Mouse (Mus musculus) frontal cortex, postnatal 36 days (tissue): ENCODE data around the gene Tbc1d5.

ENCODE experiments used
- DNase-seq, 2 experiments: peaks; one replicate each; pipeline ENCODE4 v3.0.0; 2022; ENCODE audit warnings: low spot score in 2 of 2

The Tbc1d5 gene

GRCm38 (mm10) chr17:51104294-51104693 lies 74.9 kb downstream of the Tbc1d5 start:
- no peak for DNase-seq

DNA sequence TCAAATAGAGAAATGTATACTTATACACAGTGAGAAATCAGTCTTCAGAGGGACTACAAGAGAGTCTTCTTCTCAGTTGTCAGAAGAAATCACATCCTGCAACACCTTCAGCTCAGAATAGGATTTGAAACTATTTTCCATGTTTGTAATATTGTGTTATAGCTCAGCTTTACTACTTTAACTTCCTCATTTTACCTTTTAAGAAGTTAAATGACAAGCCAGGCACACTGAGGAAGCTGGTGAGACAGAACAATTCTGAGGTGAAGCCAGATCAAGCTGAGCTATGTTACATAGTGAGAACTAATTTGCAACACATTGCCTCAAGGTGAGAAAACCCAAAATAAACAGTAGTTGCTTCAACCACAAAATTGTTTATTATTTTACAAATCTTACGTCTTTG lies 135.3 kb downstream of the Tbc1d5 start:
- no peak for DNase-seq

- DNase-seq, result no peak
Measured at GRCm38 (mm10) chr17:51040861-51041260, 138.3 kb downstream of the Tbc1d5 start.

DNA sequence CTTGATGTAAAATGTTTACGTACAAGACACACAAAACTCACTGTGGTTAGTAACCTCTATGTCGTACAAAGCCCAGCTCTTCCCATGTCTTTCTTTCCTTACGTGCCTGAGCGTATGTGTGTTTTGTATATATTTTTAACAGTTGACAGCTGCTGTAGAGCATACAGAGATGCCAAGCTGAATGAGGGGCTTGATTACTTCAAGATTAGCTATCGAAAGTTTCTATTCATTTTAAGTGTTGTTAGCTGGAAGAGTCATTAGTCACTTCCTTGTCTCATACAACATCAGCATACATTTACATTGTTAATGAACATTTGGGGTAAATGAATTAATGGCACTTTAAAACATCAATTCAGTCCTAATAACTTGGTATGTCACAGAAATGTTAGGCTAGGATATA lies 155.9 kb downstream of the Tbc1d5 start:
- no peak for DNase-seq

DNA sequence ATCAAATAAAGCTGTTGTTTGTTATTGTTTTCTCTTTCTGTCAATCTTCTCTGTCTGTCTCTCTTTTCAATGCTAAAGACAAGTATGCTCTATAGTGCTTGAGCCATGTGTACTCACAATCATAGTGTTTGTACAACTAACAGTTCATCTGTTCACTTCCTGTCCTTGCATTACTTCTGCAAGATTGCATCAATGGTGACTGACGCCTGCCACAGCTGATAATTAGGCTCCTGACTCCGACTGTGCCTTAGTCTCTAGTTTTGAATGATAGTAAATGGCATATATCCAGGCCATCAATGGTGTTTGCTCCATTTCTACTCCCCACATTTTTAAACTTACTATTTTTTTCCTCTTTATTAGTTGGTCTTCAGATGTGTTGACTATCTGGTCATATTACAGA lies 162.8 kb downstream of the Tbc1d5 start:
- DNase-seq, result no peak

- DNase-seq, result no peak
Measured at GRCm38 (mm10) chr17:51013908-51014307, 165.2 kb downstream of the Tbc1d5 start.

GRCm38 (mm10) chr17:51003179-51003578 lies 176.0 kb downstream of the Tbc1d5 start:
- DNase-seq, result no peak

DNA sequence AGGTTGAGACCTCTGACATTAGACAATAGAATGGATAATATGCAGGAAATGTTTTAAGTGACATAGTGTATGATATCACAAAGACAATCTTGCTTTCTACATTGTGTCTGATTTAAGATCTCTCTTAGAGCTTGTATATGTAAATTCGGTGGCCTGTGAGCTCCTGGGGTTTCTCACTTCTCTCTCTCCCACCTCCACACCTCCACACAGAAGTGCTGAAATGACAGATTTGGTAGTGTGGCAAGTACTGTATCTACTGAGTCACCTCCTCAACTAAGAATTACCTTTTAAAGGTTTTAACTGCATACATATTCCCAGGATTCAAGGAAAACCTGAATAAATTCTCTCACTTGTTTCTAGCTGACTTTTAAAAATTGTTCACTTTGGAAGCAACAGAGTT lies 180.9 kb downstream of the Tbc1d5 start:
- DNase-seq, result no peak

GRCm38 (mm10) chr17:50993294-50993993 lies 185.7 kb downstream of the Tbc1d5 start:
- DNase-seq, result no peak

DNA sequence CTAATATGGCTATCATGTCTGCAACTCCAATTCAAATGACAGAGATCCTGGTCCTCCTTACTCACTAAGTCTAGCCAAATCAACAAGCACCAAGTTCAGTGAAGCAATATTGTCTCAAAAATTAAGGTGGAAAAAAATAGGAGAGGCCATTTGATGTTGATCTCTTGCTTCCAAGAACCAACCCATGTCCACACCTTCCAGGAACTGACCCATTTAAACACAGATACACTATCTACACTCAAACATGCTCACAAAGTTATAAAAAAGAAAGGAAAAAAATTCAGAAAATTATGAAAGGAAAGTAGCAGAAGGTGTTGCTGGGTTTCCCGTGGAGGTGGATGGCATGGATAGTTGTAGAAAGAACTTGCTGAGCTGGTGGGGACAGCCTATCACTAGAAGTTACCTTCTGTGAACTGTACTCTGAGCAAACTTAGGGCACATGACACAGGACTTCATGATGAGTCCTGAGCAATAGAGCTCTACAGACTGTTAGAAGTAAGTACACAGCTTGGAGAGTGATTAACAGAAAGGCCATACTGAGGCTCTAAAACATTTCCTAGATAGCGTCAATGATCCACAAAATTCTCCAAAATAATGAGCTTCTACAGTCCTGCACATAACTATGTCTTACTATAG lies 188.3 kb downstream of the Tbc1d5 start:
- no peak for DNase-seq

- DNase-seq, result no peak
Measured at GRCm38 (mm10) chr17:50987935-50988334, 191.2 kb downstream of the Tbc1d5 start.

GRCm38 (mm10) chr17:50981933-50982332 lies 197.2 kb downstream of the Tbc1d5 start:
- no peak for DNase-seq

DNA sequence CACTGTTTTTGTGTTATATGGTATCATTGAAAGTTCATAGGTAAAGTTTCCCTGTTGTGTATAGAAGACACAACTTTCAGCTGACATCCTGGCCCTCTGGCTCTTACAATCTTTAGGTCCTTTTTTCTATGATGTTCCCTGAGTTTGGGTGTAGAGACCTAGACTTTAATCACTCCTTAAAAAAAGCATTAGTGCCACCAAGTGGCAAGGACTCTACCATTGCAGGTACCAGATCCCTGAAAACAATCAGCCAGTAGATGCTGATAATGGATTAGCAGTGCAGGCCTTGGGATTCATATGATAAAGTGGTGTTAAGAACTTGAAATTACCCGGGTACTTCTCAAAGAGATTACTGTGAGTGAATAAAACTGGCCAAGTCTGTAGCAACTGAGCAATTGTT lies 207.0 kb downstream of the Tbc1d5 start:
- DNase-seq, result peak in 1 of 2 experiments; percentile 39

DNA sequence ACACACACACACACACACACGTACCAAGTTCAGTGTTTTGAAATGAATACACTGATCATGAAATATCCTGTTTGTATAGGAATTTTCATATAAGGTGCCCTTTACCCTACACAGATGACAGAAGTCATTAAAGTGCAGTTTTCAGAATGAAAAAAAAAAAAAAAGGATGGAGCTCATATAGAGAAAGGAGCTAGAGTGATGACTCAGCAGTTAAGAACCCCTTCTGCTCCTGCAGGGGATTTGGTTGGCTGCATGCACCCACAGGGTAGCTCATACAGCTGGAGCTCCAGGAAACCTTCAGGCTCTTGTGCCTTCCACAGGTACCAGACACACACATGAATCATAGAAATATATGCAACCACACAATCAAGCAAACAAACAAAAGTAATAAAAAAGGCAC lies 213.0 kb downstream of the Tbc1d5 start:
- no peak for DNase-seq

DNA sequence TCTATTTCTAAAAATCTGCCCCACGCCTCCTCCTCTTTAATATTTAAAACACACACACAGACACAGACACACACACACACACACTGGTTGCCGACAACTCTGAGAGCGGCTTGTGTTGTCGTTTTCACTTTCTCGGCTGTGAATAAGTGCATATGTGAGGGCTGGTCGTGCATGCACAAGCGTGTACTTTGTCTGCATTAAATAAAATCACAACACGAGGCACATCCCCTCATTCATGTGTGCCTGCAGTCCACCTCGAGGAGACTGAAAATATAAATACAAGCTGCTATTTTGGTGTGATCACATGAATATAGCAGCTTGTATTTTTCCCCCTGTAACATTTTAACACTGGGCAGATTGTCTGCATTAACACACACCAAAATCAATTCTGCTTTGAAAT lies 224.8 kb downstream of the Tbc1d5 start:
- DNase-seq, result no peak

DNA sequence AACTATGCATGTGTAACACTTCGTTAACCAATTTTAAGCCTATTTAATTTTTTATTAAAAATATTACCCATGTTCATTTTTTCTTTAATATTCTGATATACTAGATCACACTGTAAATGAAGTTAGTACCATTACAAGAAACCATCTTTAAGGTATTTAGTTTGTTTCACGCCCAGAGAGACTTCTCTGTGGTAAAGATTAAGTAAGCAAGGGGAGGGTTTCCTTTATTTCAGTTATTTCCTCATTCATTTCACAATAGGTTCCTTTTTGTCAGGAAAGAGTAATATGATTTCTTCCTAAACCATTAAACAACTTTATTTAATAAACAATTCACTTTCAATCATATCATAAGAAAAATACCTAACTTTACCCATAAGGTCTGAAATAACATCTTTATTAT lies 256.8 kb downstream of the Tbc1d5 start:
- DNase-seq, result no peak

- DNase-seq, result no peak
Measured at GRCm38 (mm10) chr17:50915216-50915615, 263.9 kb downstream of the Tbc1d5 start.

GRCm38 (mm10) chr17:50908568-50909335 lies 270.4 kb downstream of the Tbc1d5 start:
- no peak for DNase-seq

- no peak for DNase-seq
Measured at GRCm38 (mm10) chr17:50908160-50908559, 271.0 kb downstream of the Tbc1d5 start.

DNA sequence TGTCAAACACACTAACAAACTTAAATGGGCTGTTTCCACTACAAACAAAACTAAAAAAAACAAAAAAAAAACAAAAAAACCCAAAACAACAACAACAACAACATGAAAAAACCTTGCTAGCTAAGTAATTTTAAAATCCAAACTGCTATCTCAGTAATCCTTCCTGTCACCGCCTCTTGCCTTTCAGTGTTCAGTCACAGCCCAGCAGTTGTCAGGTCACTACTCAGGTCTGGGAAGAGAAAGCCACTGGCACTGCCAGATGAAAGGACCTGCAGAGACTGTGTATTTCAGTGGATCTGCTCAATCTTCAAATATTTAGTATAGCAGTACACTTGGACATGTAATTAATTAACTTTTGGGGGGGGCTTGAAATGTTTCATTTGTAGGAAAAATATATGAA lies 272.5 kb downstream of the Tbc1d5 start:
- no peak for DNase-seq

DNA sequence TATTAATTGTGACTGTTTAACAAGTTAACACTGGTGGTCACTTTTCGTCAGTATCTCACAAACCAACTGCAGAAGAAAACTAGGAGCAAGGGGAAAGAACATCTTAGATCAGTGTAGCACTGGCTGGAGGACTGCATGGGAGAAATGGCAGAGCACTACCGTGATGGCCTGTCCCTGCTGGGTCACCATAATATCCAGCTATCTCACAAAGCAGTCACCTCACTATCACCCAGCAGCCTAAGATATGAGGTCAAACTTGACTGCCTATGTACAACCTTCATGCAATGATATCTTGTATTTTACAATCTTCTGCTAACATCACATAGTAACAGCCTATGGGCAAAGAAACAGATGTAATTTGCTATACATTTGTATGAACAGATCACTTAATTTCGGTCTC lies 274.7 kb downstream of the Tbc1d5 start:
- DNase-seq, result no peak

DNA sequence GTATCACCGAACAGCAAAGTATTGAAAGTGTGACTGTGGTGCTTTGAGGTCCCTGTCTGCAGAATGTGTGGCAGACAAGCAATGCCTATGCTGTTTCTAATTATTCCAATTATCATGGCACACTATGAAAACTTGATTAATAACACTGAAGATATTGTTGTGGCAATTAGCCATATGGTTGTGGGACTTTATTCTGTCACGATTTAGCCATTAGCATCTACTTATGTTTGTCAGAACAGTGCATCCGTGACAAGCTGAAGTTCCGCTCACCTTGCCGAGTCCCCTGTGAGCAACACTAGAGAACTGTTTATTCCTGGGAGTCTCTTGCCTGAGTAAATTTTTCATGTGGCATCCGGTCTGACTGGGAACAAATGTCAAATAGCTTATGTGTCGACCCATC lies 281.3 kb downstream of the Tbc1d5 start:
- DNase-seq, result no peak

GRCm38 (mm10) chr17:50889475-50889874 lies 289.7 kb downstream of the Tbc1d5 start:
- DNase-seq, result no peak
